Mouse (Mus musculus): Measurements from ENCODE around the gene Churc1. TPM values are rescaled to one million over a fixed set of nuclear protein-coding genes. Genes with fewer than 3 reads are reported as not detected.
"Not testable (repeated sequence)": the region's sequence is repeated elsewhere in the genome, so short reads cannot be mapped to it uniquely, and the experiment has no call there.

The Churc1 gene
- polyA plus RNA-seq, 1 experiment: 25.6 TPM

- Histone ChIP-seq H3K4me1 (ENCODE audit: control insufficient read depth, insufficient read depth, insufficient read length) (no peaks in the 10 kb centered on the region), H3K36me3 (ENCODE audit: control insufficient read depth, insufficient read depth, low read length) (peaks cover 14% of the 10 kb centered on the region), H3K27me3 (ENCODE audit: control insufficient read depth, insufficient read depth, low read length) (no peaks in the 10 kb centered on the region), H3K27ac (ENCODE audit: insufficient read depth, low read length) (peak overlapping the region; percentile 84), H3K4me3 (ENCODE audit: extremely low read depth, insufficient read depth, insufficient read length) (no peak overlapping the region)
- 66% methylated on average over 10 of the region's 10 CpGs for WGBS
- DNase-seq (ENCODE audit: low read depth in 1 of 2, low spot score in 2 of 2): peak in 1 of 2 experiments; percentile 18
- no peak for TF ChIP-seq CTCF (IDR thresholded peaks at IDR 0.05; ENCODE audit: extremely low read depth, insufficient read depth, insufficient read length, insufficient replicate concordance)
- TF ChIP-seq POLR2A (IDR thresholded peaks at IDR 0.05; ENCODE audit: low read depth, low read length): no peak
Observed at GRCm38 (mm10) chr12:76778305-76779083, 13.2 kb downstream of the Churc1 start.

GRCm38 (mm10) chr12:76779951-76780350 lies 14.6 kb downstream of the Churc1 start:
- DNase-seq (ENCODE audit: low read depth in 1 of 2, low spot score in 2 of 2): no peak
- Histone ChIP-seq H3K27ac (ENCODE audit: insufficient read depth, low read length) (no peak overlapping the region), H3K4me1 (ENCODE audit: control insufficient read depth, insufficient read depth, insufficient read length) (no peaks in the 10 kb centered on the region), H3K36me3 (ENCODE audit: control insufficient read depth, insufficient read depth, low read length) (peaks cover 14% of the 10 kb centered on the region), H3K4me3 (ENCODE audit: extremely low read depth, insufficient read depth, insufficient read length) (no peak overlapping the region), H3K27me3 (ENCODE audit: control insufficient read depth, insufficient read depth, low read length) (no peaks in the 10 kb centered on the region)
- TF ChIP-seq CTCF (IDR thresholded peaks at IDR 0.05; ENCODE audit: extremely low read depth, insufficient read depth, insufficient read length, insufficient replicate concordance) (no peak), POLR2A (IDR thresholded peaks at IDR 0.05; ENCODE audit: low read depth, low read length) (no peak)
- 92% methylated on average over 5 of the region's 5 CpGs for WGBS

GRCm38 (mm10) chr12:76780639-76781468 lies 15.5 kb downstream of the Churc1 start:
- Histone ChIP-seq H3K4me1 (ENCODE audit: control insufficient read depth, insufficient read depth, insufficient read length) (no peaks in the 10 kb centered on the region), H3K27me3 (ENCODE audit: control insufficient read depth, insufficient read depth, low read length) (no peaks in the 10 kb centered on the region), H3K27ac (ENCODE audit: insufficient read depth, low read length) (no peak overlapping the region), H3K4me3 (ENCODE audit: extremely low read depth, insufficient read depth, insufficient read length) (no peak overlapping the region), H3K36me3 (ENCODE audit: control insufficient read depth, insufficient read depth, low read length) (peaks cover 14% of the 10 kb centered on the region)
- TF ChIP-seq POLR2A (IDR thresholded peaks at IDR 0.05; ENCODE audit: low read depth, low read length) (no peak), CTCF (IDR thresholded peaks at IDR 0.05; ENCODE audit: extremely low read depth, insufficient read depth, insufficient read length, insufficient replicate concordance) (no peak)
- no peak for DNase-seq (ENCODE audit: low read depth in 1 of 2, low spot score in 2 of 2)
- WGBS: 93% methylated on average over 12 of the region's 12 CpGs

- Histone ChIP-seq H3K27ac (ENCODE audit: insufficient read depth, low read length) (no peak overlapping the region), H3K4me3 (ENCODE audit: extremely low read depth, insufficient read depth, insufficient read length) (no peak overlapping the region), H3K27me3 (ENCODE audit: control insufficient read depth, insufficient read depth, low read length) (no peaks in the 10 kb centered on the region), H3K36me3 (ENCODE audit: control insufficient read depth, insufficient read depth, low read length) (peaks cover 11% of the 10 kb centered on the region), H3K4me1 (ENCODE audit: control insufficient read depth, insufficient read depth, insufficient read length) (no peaks in the 10 kb centered on the region)
- TF ChIP-seq CTCF (IDR thresholded peaks at IDR 0.05; ENCODE audit: extremely low read depth, insufficient read depth, insufficient read length, insufficient replicate concordance): no peak
- WGBS: 89% methylated on average over 10 of the region's 10 CpGs
- DNase-seq (ENCODE audit: low read depth in 1 of 2, low spot score in 2 of 2): no peak
Observed at GRCm38 (mm10) chr12:76784056-76784619, 18.8 kb downstream of the Churc1 start.

GRCm38 (mm10) chr12:76790446-76791084 lies 25.2 kb downstream of the Churc1 start:
- no peaks in the 10 kb centered on the region for H3K27me3 ChIP-seq (ENCODE audit: control insufficient read depth, insufficient read depth, low read length)
- DNase-seq (ENCODE audit: low read depth in 1 of 2, low spot score in 2 of 2): no peak
- no peak overlapping the region for H3K4me3 ChIP-seq (ENCODE audit: extremely low read depth, insufficient read depth, insufficient read length)
- TF ChIP-seq CTCF (IDR thresholded peaks at IDR 0.05; ENCODE audit: extremely low read depth, insufficient read depth, insufficient read length, insufficient replicate concordance) (no peak), POLR2A (IDR thresholded peaks at IDR 0.05; ENCODE audit: low read depth, low read length) (no peak)
- H3K27ac ChIP-seq (ENCODE audit: insufficient read depth, low read length): no peak overlapping the region
- no peaks in the 10 kb centered on the region for H3K4me1 ChIP-seq (ENCODE audit: control insufficient read depth, insufficient read depth, insufficient read length)
- WGBS: 64% methylated on average over 8 of the region's 8 CpGs
- no peaks in the 10 kb centered on the region for H3K36me3 ChIP-seq (ENCODE audit: control insufficient read depth, insufficient read depth, low read length)

GRCm38 (mm10) chr12:76792540-76792939 lies 27.2 kb downstream of the Churc1 start:
- H3K4me3 ChIP-seq (ENCODE audit: extremely low read depth, insufficient read depth, insufficient read length); H3K36me3 ChIP-seq (ENCODE audit: control insufficient read depth, insufficient read depth, low read length); H3K4me1 ChIP-seq (ENCODE audit: control insufficient read depth, insufficient read depth, insufficient read length); H3K27me3 ChIP-seq (ENCODE audit: control insufficient read depth, insufficient read depth, low read length); DNase-seq (ENCODE audit: low read depth in 1 of 2, low spot score in 2 of 2); H3K27ac ChIP-seq (ENCODE audit: insufficient read depth, low read length): not testable (repeated sequence)
- WGBS: 59% methylated on average over 14 of the region's 14 CpGs
